Mouse (Mus musculus) liver, postnatal 0 days (tissue): ENCODE data around the gene 6330409D20Rik.

Experiments
- CTCF ChIP-seq: sonication (generic); IDR thresholded peaks from 2 replicates; pipeline ENCODE4 v1.5.1; 2016; ENCODE audit warnings: antibody characterized with exemption, low read depth
- EP300 ChIP-seq: IDR thresholded peaks from 2 replicates; pipeline ENCODE4 v1.6.1; 2016; ENCODE audit warnings: antibody characterized with exemption, low read depth, mild to moderate bottlenecking

DNA sequence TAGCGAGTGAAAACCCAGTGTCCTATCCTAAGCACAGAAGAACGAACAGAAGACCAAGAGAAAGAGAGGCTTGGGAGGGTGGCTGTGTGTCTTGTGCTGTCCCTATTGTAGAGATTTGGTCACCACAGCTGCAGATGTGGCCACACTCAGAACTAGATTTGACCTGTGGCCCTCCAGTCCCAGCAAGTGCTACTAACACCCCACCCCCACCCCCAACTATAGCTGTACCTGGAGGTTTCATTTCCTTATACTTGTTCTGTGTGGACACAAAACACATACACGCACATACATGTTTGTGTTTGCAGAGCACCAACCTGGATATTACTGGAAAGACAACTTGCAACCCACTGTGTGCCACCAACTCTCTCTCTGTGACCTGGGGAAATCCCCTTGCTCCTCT is 20.8 kb downstream of the 6330409D20Rik start:
- TF ChIP-seq CTCF (no peak), EP300 (no peak)
